In genomic region chr5:109055286-109055685, GRCm38 (mm10) we compare ENCODE assay signal across 25 mouse cellular contexts. TPM values are rescaled to one million over a fixed set of nuclear protein-coding genes. Genes with fewer than 3 reads are reported as not detected.
DNase-seq lines count a peak whose midpoint lies in the region.
"Had no signal": no experiment of that assay in that cellular context is flagged by ENCODE, and none has a peak within 500 bp of the region (broad histone marks: within the 10 kb centered on the region; RNA-seq: fewer than 3 reads in every experiment).

No protein-coding gene starts in this region.

- peak; percentile 48 to 49 for DNase-seq in adrenal gland, adult (ENCODE audit: inconsistent age in 2 of 2, low spot score in 1 of 2)
- DNase-seq in adrenal gland, adult 18-20 months (ENCODE audit: low spot score in 2 of 2), result no peak
- DNase-seq in lung, postnatal 25 days (ENCODE audit: low spot score), result peak; percentile 5
- DNase-seq in lung, postnatal 14 days, result no peak
- DNase-seq in adrenal gland, postnatal 10 days, result peak; percentile 22
- DNase-seq in testis, postnatal 14 days (ENCODE audit: low spot score), result peak; percentile 58
- DNase-seq in embryo, embryonic 10.5 days (ENCODE audit: low spot score), result no peak
- DNase-seq: cerebellum, adult 2 months; cerebellum, postnatal 14 days; gastrocnemius, postnatal 14 days; heart, adult 11 months; kidney, adult 18-20 months; kidney, postnatal 4 days; liver, embryonic 13.5 days; lung, adult 2 months; retina, postnatal 1 day; right cerebral cortex, postnatal 14 days had no signal

RNA-seq across cellular contexts. Expression of gene Vmn2r11, which starts 4.1 kb away (rescaled TPM):
- not detected for total RNA-seq in adrenal gland, adult 18-20 months (2021)
- total RNA-seq in adrenal gland, postnatal 10 days (2021), result not detected
- total RNA-seq: CH12.LX; ES-E14; gastrocnemius, postnatal 14 days; heart, postnatal 25 days; layer of hippocampus, adult 8-10 months; layer of hippocampus, postnatal 25 days; left cerebral cortex, adult 8-10 months; left cerebral cortex, postnatal 36 days; megakaryocyte-erythroid progenitor cell, adult 5-6 weeks had no signal

RNA-seq across cellular contexts. Expression of gene Vmn2r12, which starts 42.5 kb away (rescaled TPM):
- total RNA-seq in adrenal gland, adult 18-20 months (2021), result not detected
- total RNA-seq in adrenal gland, postnatal 10 days (2021), result not detected
- total RNA-seq: CH12.LX; ES-E14; gastrocnemius, postnatal 14 days; heart, postnatal 25 days; layer of hippocampus, adult 8-10 months; layer of hippocampus, postnatal 25 days; left cerebral cortex, adult 8-10 months; megakaryocyte-erythroid progenitor cell, adult 5-6 weeks had no signal

RNA-seq across cellular contexts. Expression of gene Vmn2r10, which starts 49.0 kb away (rescaled TPM):
- not detected for total RNA-seq in adrenal gland, adult 18-20 months (2021)
- total RNA-seq in adrenal gland, postnatal 10 days (2021), result not detected
- total RNA-seq: CH12.LX; ES-E14; gastrocnemius, postnatal 14 days; heart, postnatal 25 days; layer of hippocampus, adult 8-10 months; layer of hippocampus, postnatal 25 days; left cerebral cortex, adult 8-10 months; left cerebral cortex, postnatal 36 days; megakaryocyte-erythroid progenitor cell, adult 5-6 weeks had no signal

Comparison
In these comparisons a context has a peak if more than half of its experiments do, and no peak if none do; other contexts are left out.
1. DNase-seq: peak in adrenal gland, adult (2 of 2), lung, postnatal 25 days (single experiment), adrenal gland, postnatal 10 days (single experiment) and testis, postnatal 14 days (single experiment); none in adrenal gland, adult 18-20 months (0 of 2), lung, postnatal 14 days (single experiment) and embryo, embryonic 10.5 days (single experiment).